Mouse (Mus musculus) cortical plate, adult 2 months (tissue): ENCODE results near the gene Maf. TPM values are rescaled to one million over a fixed set of nuclear protein-coding genes. Genes with fewer than 3 reads are reported as not detected.

ENCODE experiments used
- H3K27ac ChIP-seq: fragments of 200-500 bp; 2 replicates; pipeline ENCODE4 v1.5.1; 2012; ENCODE audit warnings: low read length, control low read depth, inconsistent platforms; ENCODE audit not compliant: insufficient read depth
- H3K4me1 ChIP-seq: fragments of 200-500 bp; 2 replicates; pipeline ENCODE4 v1.6.1; 2011; ENCODE audit warnings: low read length; ENCODE audit not compliant: control insufficient read depth, insufficient read depth
- H3K4me3 ChIP-seq: fragments of 200-500 bp; 2 replicates; pipeline ENCODE4 v1.5.1; 2011; ENCODE audit warnings: mild to moderate bottlenecking, low read length, control low read depth; ENCODE audit not compliant: insufficient read depth
- CTCF ChIP-seq: fragments of 200-500 bp; IDR thresholded peaks from 2 replicates; pipeline ENCODE4 v1.5.1; 2011; ENCODE audit warnings: mild to moderate bottlenecking, control low read depth, low read length; ENCODE audit not compliant: insufficient read depth; ENCODE audit errors: extremely low read depth
- POLR2A ChIP-seq: fragments of 200-500 bp; IDR thresholded peaks from 2 replicates; pipeline ENCODE4 v1.6.1; 2011; ENCODE audit warnings: mild to moderate bottlenecking, low read length, control low read depth; ENCODE audit not compliant: insufficient read depth; ENCODE audit errors: extremely low read depth
- polyA plus RNA-seq: library from polyadenylated mRNA; depleted of rRNA; stranded (reverse); fragments of >200 nt; gene quantifications from 2 replicates; pipeline ENCODE4 v1.2.3, GENCODE M21; 2012

Maf gene
- polyA plus RNA-seq, 1 experiment, result 10.7 TPM

GRCm38 (mm10) chr8:115732401-115732800, 24.8 kb upstream of the Maf start:
- TF ChIP-seq CTCF (no peak), POLR2A (no peak)
- Histone ChIP-seq H3K4me3 (no peak overlapping the region), H3K27ac (no peak overlapping the region), H3K4me1 (no peaks in the 10 kb centered on the region)

- Histone ChIP-seq H3K27ac (no peak overlapping the region), H3K4me1 (no peaks in the 10 kb centered on the region), H3K4me3 (no peak overlapping the region)
- TF ChIP-seq POLR2A (no peak), CTCF (no peak)
Measured at GRCm38 (mm10) chr8:115726807-115727206, 19.2 kb upstream of the Maf start.

GRCm38 (mm10) chr8:115726231-115726630, 18.6 kb upstream of the Maf start:
- Histone ChIP-seq H3K27ac (no peak overlapping the region), H3K4me3 (no peak overlapping the region), H3K4me1 (no peaks in the 10 kb centered on the region)
- no peak for TF ChIP-seq POLR2A
- TF ChIP-seq CTCF, result no peak

GRCm38 (mm10) chr8:115719126-115719525, 11.5 kb upstream of the Maf start:
- H3K4me1 ChIP-seq, result no peaks in the 10 kb centered on the region
- H3K27ac ChIP-seq, result no peak overlapping the region
- TF ChIP-seq CTCF (no peak), POLR2A (no peak)
- no peak overlapping the region for H3K4me3 ChIP-seq

- no peak overlapping the region for H3K4me3 ChIP-seq
- no peaks in the 10 kb centered on the region for H3K4me1 ChIP-seq
- H3K27ac ChIP-seq, result no peak overlapping the region
- TF ChIP-seq CTCF (no peak), POLR2A (no peak)
Measured at GRCm38 (mm10) chr8:115718621-115719020, 11.0 kb upstream of the Maf start.

- Histone ChIP-seq H3K4me3 (no peak overlapping the region), H3K27ac (no peak overlapping the region), H3K4me1 (no peaks in the 10 kb centered on the region)
- TF ChIP-seq CTCF, result no peak
- no peak for TF ChIP-seq POLR2A
Measured at GRCm38 (mm10) chr8:115715262-115715661, 7.7 kb upstream of the Maf start.

GRCm38 (mm10) chr8:115711106-115711505, 3.5 kb upstream of the Maf start:
- Histone ChIP-seq H3K4me1 (no peaks in the 10 kb centered on the region), H3K4me3 (no peak overlapping the region), H3K27ac (no peak overlapping the region)
- TF ChIP-seq CTCF (no peak), POLR2A (no peak)

- Histone ChIP-seq H3K4me1 (no peaks in the 10 kb centered on the region), H3K4me3 (no peak overlapping the region), H3K27ac (no peak overlapping the region)
- TF ChIP-seq POLR2A (no peak), CTCF (no peak)
Measured at GRCm38 (mm10) chr8:115709931-115710330, 2.3 kb upstream of the Maf start.

GRCm38 (mm10) chr8:115708936-115709780, 1.6 kb upstream of the Maf start:
- Histone ChIP-seq H3K27ac (no peak overlapping the region), H3K4me3 (no peak overlapping the region), H3K4me1 (no peaks in the 10 kb centered on the region)
- TF ChIP-seq POLR2A (no peak), CTCF (peak; percentile 40; the same call in 1 of the 2 replicates)
